Mouse (Mus musculus) stomach, postnatal 0 days (tissue): ENCODE data around the gene Strn.

Experiments
- CTCF ChIP-seq: IDR thresholded peaks from 2 replicates; pipeline ENCODE4 v1.5.1; 2016; ENCODE audit warnings: antibody characterized with exemption, low read depth, mild to moderate bottlenecking, moderate library complexity
- EP300 ChIP-seq: optimal IDR thresholded peaks from 2 replicates; pipeline ENCODE3; 2016; ENCODE audit warnings: antibody characterized with exemption

DNA sequence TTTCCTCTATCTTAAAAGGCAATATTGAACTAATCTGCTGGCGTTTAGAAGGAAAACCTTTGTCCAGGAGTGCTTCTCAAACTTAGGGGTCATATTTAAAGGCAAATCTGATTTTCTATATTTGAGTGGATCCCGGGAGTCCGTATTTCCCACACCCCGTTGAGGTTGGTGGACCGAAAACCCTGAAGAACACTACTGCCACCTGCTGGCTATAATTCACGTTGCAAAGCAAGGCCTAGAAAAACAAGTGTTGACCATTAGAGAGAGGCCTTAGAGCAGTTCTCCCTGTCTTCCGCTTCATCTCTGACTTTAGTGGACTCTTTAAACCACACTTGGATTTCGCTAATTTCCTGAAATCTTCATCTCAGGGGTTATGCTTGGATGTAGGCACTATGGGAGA lies 133.1 kb downstream of the Strn start:
- peak; percentile 94 for TF ChIP-seq CTCF
- no peak for TF ChIP-seq EP300
